Mouse (Mus musculus): ENCODE data around the gene Gm6657. TPM values are rescaled to one million over a fixed set of nuclear protein-coding genes. Genes with fewer than 3 reads are reported as not detected.

Gm6657 gene
- polyA plus RNA-seq (2012; rRNA removed; ENCODE audit: low replicate concordance) = not detected in 2 replicates

GRCm38 (mm10) chr12:78193942-78194341 lies at the start of gene Gm6657:
Gm6657 (plus strand) TSS chr12:78194242.

GRCm38 (mm10) chr12:78225707-78226518 lies 31.9 kb downstream of the Gm6657 start, which contains the start of gene Gphn:
Gphn (plus strand) TSS chr12:78226379.

Other genes starting within 250 kb of the Gm6657 start
- gene Gphn, start 32.1 kb downstream of the Gm6657 start, polyA plus RNA-seq (2012; rRNA removed; ENCODE audit: low replicate concordance) = 8.7 and 19.8 TPM in 2 replicates